Mouse (Mus musculus) midbrain, embryonic 13.5 days (tissue): ENCODE measurements at regions not wholly inside any gene's neighbourhood (a gene's known extent, or its start where the extent isn't known, plus 50 kb on each side); places are given as distances from the start of the nearest gene placed in this dataset.
A peak's percentile ranks its signal among the peaks of the same experiment; 100 is the strongest.

Experiments used
- ATAC-seq: fragments of 200-750 bp; cut with Nextera tagmentation; 2 replicates; pipeline ENCODE4 v1.8.0; 2017; ENCODE audit warnings: mild to moderate bottlenecking, moderate TSS enrichment, moderate library complexity
- H3K27ac ChIP-seq: fragments of 300-500 bp; sonication (generic); 2 replicates; pipeline ENCODE4 v1.5.1; 2015; ENCODE audit warnings: inconsistent platforms, mild to moderate bottlenecking, moderate library complexity
- H3K27me3 ChIP-seq: fragments of 300-500 bp; sonication (generic); 2 replicates; pipeline ENCODE4 v1.6.1; 2015; ENCODE audit warnings: mild to moderate bottlenecking, inconsistent platforms
- H3K36me3 ChIP-seq: fragments of 300-500 bp; sonication (generic); 2 replicates; pipeline ENCODE4 v1.6.1; 2015; ENCODE audit warnings: mild to moderate bottlenecking, inconsistent platforms
- H3K4me1 ChIP-seq: fragments of 300-500 bp; sonication (generic); replicated peaks from 2 replicates; pipeline ENCODE4 v1.6.1; 2015; ENCODE audit warnings: inconsistent platforms
- H3K4me2 ChIP-seq: fragments of 300-500 bp; sonication (generic); replicated peaks from 2 replicates; pipeline ENCODE4 v1.6.1; 2015; ENCODE audit warnings: moderate library complexity, mild to moderate bottlenecking, inconsistent platforms
- H3K4me3 ChIP-seq: fragments of 300-500 bp; sonication (generic); replicated peaks from 2 replicates; pipeline ENCODE4 v1.5.1; 2015; ENCODE audit warnings: mild to moderate bottlenecking, inconsistent platforms
- H3K9ac ChIP-seq: fragments of 300-500 bp; sonication (generic); replicated peaks from 2 replicates; pipeline ENCODE4 v1.6.1; 2015; ENCODE audit warnings: mild to moderate bottlenecking, inconsistent platforms
- H3K9me3 ChIP-seq: fragments of 300-500 bp; sonication (generic); 2 replicates; pipeline ENCODE4 v1.6.1; 2016; ENCODE audit warnings: mild to moderate bottlenecking, inconsistent platforms
- WGBS: fragments of 180-500 bp; shearing (Covaris S2); methylation state at CpG from one replicate; pipeline ENCODE4 v1.1.7; 2015; 5-methylcytosine and 5-hydroxymethylcytosine counted together

DNA sequence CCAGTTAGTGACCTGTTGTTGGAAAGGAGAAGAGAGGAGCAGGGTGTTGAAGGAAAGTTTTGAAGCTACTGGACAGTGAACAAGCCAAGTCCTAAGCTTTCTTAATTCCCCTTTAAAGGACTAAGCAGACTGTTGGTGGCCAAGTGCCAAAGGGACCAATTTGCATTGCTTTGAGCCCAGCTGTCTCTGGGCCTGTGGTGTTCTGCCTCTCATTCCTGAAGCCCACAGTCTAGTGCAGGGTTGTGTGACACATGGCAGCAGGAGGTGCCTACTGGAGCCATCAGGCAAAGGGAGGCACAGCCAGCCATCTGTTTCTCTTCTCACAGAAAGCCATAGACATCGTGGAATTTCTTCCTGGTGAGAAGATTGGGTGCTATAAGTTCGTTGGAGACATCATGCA lies 278.6 kb downstream of the Myh15 start:
- H3K27ac ChIP-seq: no peak overlapping the region

DNA sequence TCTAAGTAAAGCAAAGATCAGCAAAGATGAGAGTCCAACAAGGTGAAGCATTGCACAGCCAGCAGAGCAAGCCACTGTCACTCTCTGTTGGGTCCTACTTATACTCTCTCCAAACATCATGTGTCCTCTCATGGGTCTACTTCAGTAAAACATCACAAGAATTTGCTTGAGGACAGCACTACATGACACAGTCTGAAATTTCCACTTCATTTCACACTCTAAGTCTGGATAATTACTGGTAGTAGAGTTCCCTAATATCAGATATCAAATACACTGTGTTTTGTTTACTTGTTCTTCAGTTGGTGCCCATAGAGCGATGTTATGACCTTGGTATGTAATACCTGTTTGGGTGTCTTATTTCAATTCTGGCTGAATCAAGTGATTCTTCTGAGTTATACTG lies 280.7 kb downstream of the Myh15 start:
- Histone ChIP-seq H3K27ac (no peak overlapping the region), H3K4me2 (no peak overlapping the region), H3K4me3 (no peak overlapping the region), H3K36me3 (no peaks in the 10 kb centered on the region), H3K9ac (no peak overlapping the region), H3K9me3 (no peaks in the 10 kb centered on the region), H3K27me3 (no peaks in the 10 kb centered on the region), H3K4me1 (no peaks in the 10 kb centered on the region)
- WGBS: 98% methylated on average over 1 of the region's 1 CpGs
- ATAC-seq: no peak

More for the DNA sequence above, 278.6 kb downstream of the Myh15 start:
- WGBS: 54% methylated on average over 2 of the region's 2 CpGs
- H3K36me3 ChIP-seq: no peaks in the 10 kb centered on the region
- H3K4me2 ChIP-seq: no peak overlapping the region
- ATAC-seq: peak; percentile 56; the same call in 1 of the 2 replicates
- H3K9ac ChIP-seq: no peak overlapping the region
- no peaks in the 10 kb centered on the region for H3K4me1 ChIP-seq
- H3K4me3 ChIP-seq: no peak overlapping the region
- no peaks in the 10 kb centered on the region for H3K9me3 ChIP-seq
- no peaks in the 10 kb centered on the region for H3K27me3 ChIP-seq

DNA sequence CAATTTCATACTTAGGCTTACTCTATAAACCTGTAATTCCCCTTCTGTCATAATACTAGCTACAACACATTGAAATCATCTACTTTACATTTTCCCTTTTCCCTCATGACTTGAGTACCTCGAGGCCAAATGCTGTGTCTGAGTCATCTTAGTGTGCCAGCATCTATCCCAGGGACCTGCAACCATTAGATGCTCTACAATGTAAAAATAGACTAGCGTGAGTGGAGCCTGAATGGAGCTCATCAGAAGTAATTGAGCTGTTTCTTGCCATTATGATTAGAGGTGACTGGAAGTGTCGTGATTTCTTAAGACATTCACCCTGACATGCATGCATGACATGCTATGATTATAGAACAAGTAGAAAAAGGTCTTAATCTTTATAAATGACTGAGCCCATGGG lies 301.1 kb downstream of the Myh15 start:
- Histone ChIP-seq H3K4me3 (no peak overlapping the region), H3K4me1 (no peaks in the 10 kb centered on the region), H3K4me2 (no peak overlapping the region), H3K9ac (no peak overlapping the region), H3K9me3 (no peaks in the 10 kb centered on the region), H3K27me3 (no peaks in the 10 kb centered on the region), H3K27ac (no peak overlapping the region), H3K36me3 (no peaks in the 10 kb centered on the region)
- WGBS: 72% methylated on average over 3 of the region's 3 CpGs
- ATAC-seq: no peak

DNA sequence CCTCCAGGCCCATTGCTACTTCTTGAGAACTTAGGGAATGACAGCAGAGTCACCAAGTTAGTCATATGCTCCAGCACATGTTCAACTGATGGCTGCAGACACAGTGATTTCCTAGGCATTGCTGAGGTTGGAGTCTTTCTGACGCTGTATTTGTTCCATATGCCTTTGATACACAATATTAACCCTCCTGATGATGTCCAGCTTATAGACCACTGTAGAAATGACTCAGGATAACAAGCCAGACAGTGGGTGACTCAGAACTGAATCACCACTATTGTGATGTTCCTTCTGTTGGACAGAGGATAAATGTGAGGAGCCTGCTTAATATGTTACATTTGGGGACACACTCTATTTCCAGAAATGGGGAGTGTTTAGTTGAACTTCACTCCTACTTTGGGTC lies 304.4 kb downstream of the Myh15 start:
- H3K36me3 ChIP-seq: no peaks in the 10 kb centered on the region
- no peaks in the 10 kb centered on the region for H3K4me1 ChIP-seq
- no peak overlapping the region for H3K27ac ChIP-seq
- H3K4me2 ChIP-seq: no peak overlapping the region
- WGBS: 87% methylated on average over 1 of the region's 1 CpGs
- ATAC-seq: no peak
- H3K4me3 ChIP-seq: no peak overlapping the region
- no peaks in the 10 kb centered on the region for H3K27me3 ChIP-seq
- H3K9ac ChIP-seq: no peak overlapping the region
- H3K9me3 ChIP-seq: no peaks in the 10 kb centered on the region

DNA sequence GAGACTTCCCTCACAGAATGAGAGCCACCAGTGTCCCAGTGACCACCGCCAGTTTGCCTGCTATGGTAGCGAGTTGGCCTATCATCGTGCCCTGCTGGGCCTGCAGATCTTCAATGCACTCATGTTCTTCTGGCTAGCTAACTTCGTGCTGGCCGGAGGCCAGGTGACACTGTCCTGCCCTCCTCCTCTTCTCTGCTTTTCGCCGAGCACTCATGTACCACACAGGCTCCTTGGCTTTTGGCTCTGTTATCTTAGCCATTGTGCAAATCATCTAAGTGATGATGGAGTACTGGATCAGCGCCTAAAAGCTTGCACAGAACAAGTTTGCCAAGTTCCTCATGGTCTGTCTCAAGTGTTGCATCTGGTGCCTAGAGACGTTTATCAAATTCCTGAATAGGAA lies 312.2 kb downstream of the Myh15 start:
- Histone ChIP-seq H3K4me2 (no peak overlapping the region), H3K36me3 (no peaks in the 10 kb centered on the region), H3K4me1 (no peaks in the 10 kb centered on the region), H3K27me3 (no peaks in the 10 kb centered on the region), H3K27ac (no peak overlapping the region), H3K4me3 (no peak overlapping the region), H3K9me3 (no peaks in the 10 kb centered on the region), H3K9ac (no peak overlapping the region)
- 91% methylated on average over 9 of the region's 9 CpGs for WGBS
- no peak for ATAC-seq

DNA sequence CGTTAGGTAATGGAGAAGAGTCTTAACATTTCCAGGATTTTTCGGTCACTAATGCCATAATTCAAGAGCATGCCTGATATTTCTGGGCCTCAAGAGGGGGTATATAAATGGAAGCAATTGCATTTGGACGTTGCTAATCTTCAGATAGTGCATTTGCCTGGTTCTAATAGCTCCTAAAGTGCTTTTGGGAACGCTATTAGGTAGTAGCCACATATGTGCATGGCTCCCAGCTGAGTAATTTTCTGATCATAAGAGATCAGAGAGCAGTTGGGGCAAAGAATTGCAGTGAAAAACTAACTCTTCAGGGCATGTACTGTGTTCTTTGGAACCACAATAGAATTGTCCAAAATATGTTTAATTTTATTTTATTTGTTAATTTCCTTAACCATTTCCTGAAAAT lies 317.8 kb downstream of the Myh15 start:
- Histone ChIP-seq H3K36me3 (no peaks in the 10 kb centered on the region), H3K4me2 (no peak overlapping the region), H3K27me3 (no peaks in the 10 kb centered on the region), H3K4me1 (no peaks in the 10 kb centered on the region), H3K4me3 (no peak overlapping the region), H3K9me3 (no peaks in the 10 kb centered on the region), H3K27ac (no peak overlapping the region), H3K9ac (no peak overlapping the region)
- ATAC-seq: no peak
- WGBS: 76% methylated on average over 4 of the region's 4 CpGs

DNA sequence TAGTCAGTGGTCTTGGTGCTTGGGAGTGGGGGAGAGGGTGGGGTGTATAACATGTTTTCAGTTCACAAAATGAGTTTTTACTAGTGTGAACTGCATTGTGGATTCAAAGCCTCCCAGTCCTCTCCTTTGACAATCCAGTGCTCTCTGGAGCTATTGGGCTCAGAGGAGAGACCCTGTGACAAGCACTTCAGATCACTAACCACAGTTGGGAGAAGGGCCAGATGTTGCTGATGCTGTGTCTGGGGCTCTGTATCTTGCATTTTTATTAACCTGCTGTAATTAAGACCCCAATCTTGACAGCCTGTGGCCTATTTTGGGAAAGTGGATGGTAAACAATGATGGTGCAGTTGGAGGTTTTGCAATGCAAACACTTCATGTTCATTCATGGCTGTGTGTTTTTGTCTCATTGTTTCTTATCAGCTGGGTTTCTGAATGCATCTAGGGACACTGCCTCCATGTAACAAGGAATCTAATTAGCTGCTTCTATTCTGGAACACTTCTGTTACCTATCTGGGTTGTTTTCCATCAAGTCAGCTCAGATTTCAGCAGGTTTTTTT lies 320.0 kb upstream of the Ift57 start:
- no peak overlapping the region for H3K4me3 ChIP-seq
- no peaks in the 10 kb centered on the region for H3K4me1 ChIP-seq
- no peak overlapping the region for H3K27ac ChIP-seq
- no peaks in the 10 kb centered on the region for H3K27me3 ChIP-seq
- H3K36me3 ChIP-seq: no peaks in the 10 kb centered on the region
- H3K9ac ChIP-seq: no peak overlapping the region
- no peak overlapping the region for H3K4me2 ChIP-seq
- ATAC-seq: peak; percentile 48; the same call in 1 of the 2 replicates
- no peaks in the 10 kb centered on the region for H3K9me3 ChIP-seq

DNA sequence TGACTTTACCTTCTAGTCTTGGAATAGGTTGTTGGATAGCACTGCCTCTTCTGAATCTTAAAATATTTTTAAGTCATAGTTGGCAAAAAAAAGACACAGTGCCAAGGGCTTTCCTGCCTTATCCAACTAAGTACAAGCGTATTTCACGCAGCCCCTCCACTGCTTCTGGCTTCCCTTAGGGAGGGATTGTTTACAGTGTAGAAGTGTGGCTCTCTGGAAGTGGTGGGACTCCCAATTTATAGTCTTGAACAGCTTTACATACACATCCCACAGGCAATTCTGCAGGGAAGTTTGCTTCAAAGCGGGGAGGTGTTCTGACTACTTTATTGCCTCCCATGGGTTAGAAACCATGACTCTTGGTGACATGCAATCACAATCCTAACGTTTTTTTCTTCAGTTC lies 310.9 kb upstream of the Ift57 start:
- Histone ChIP-seq H3K4me2 (no peak overlapping the region), H3K27ac (no peak overlapping the region), H3K4me1 (no peaks in the 10 kb centered on the region), H3K9me3 (no peaks in the 10 kb centered on the region), H3K27me3 (no peaks in the 10 kb centered on the region), H3K4me3 (no peak overlapping the region), H3K36me3 (no peaks in the 10 kb centered on the region), H3K9ac (no peak overlapping the region)
- 82% methylated on average over 4 of the region's 4 CpGs for WGBS
- ATAC-seq: no peak

DNA sequence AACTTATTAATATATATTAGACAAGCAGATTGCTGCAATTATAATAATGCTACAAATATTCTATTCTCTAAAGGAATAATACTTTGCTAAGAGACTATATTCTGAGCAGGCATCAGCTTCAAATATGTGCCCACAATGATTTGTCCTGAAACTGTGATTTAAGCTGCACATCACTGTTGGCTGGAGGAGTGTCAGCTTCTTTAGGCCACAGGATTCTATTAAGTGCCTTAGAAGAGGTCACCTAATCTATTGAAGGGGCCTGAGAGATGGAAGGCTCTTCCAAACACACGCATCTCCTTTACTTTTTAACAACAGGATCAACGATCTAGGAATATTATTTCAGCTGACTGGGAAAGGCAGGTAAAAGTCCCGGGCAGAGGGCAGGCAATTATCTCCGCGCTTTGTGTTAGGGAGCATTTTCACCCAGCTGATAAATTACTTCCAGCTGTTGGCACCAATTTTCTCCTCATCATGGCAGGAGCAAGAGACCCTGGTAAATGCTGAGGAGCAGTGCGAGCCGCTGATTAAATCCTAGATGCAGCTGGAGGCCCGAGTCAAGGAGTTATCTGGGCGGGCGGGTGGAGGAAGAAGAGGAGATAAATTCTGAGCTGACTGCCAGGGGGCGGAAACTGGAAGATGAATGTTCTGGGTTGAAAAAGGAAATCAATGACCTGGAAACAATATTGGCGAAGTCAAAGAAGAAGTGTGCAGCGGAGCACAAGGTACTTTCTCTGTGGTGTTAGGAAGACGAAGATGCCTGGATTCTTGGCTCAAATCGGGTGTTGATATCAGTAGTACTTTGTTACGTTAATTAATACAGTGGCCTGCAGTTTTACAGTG lies 290.9 kb upstream of the Ift57 start:
- WGBS: 49% methylated on average over 16 of the region's 16 CpGs
- peak overlapping the region; percentile 14 for H3K4me2 ChIP-seq
- peak overlapping the region; percentile 53 for H3K27ac ChIP-seq
- H3K4me1 ChIP-seq: peaks cover 10% of the 10 kb centered on the region; the same call in 1 of the 2 replicates
- no peaks in the 10 kb centered on the region for H3K27me3 ChIP-seq
- H3K4me3 ChIP-seq: no peak overlapping the region
- H3K9me3 ChIP-seq: no peaks in the 10 kb centered on the region
- H3K36me3 ChIP-seq: no peaks in the 10 kb centered on the region
- H3K9ac ChIP-seq: no peak overlapping the region
- ATAC-seq: peak; percentile 87

DNA sequence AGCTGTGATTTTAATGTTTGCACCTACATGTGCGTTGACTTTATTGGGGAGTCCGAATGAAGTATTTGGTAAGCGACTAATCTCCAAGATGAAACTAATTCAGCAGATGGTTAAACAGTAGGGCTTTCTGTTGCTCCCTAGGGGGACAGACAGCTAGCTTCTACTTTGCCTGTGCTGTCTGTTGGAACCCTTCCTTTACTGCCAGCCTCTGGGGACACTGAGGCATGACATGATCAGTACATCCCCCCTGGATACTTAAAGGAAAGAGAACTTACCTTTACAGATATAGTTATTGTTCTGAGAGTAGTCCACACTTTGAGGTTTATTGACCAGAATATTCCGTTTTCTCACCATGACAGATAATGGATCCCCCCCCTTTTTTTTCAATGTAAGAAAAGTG lies 289.8 kb upstream of the Ift57 start:
- Histone ChIP-seq H3K36me3 (no peaks in the 10 kb centered on the region), H3K4me1 (peaks cover 10% of the 10 kb centered on the region; the same call in 1 of the 2 replicates), H3K4me2 (no peak overlapping the region), H3K9ac (no peak overlapping the region), H3K27ac (no peak overlapping the region), H3K4me3 (no peak overlapping the region), H3K27me3 (no peaks in the 10 kb centered on the region), H3K9me3 (no peaks in the 10 kb centered on the region)
- ATAC-seq: no peak
- WGBS: 90% methylated on average over 4 of the region's 4 CpGs

DNA sequence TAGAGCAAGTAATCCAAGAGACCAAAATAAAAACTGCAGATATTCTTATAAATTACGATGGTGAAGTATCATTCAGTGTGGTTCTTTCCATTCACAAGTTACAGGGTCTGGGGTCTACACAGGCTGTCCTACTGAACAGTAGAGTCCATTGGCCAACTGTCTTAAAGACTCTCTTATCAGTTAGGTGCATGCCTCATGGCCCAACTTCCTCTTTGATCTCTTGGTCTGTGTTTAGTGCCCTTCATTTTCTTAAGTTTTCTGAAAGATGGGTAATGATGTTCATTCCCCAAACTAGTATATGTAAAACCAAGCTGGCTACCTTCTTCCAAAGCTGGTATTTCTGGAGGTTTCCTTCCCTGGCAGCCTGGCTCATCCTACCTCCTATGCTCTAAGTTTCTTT lies 268.7 kb upstream of the Ift57 start:
- Histone ChIP-seq H3K9me3 (no peaks in the 10 kb centered on the region), H3K4me2 (no peak overlapping the region), H3K4me1 (no peaks in the 10 kb centered on the region), H3K27ac (no peak overlapping the region), H3K4me3 (no peak overlapping the region), H3K9ac (no peak overlapping the region), H3K36me3 (no peaks in the 10 kb centered on the region), H3K27me3 (no peaks in the 10 kb centered on the region)
- no peak for ATAC-seq
- 94% methylated on average over 1 of the region's 1 CpGs for WGBS

DNA sequence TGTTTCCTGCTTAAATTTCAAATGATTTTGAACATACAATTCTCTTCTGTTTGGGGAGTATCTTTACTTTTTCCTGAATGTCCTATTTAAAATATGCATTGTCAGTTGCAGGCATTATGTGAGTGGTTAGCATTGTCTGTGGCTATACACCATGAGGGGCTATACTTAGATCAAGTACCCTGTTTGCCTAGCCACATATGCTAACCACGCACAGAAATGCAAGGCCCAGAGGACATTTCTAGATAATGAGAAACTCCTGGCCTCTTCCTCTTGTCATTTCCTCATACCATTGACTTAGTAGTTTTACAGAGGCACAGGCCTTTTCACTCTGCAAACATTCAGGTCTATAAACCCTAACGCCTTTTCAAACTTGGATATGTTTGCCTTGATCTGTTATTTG lies 267.1 kb upstream of the Ift57 start:
- 85% methylated on average over 2 of the region's 2 CpGs for WGBS

DNA sequence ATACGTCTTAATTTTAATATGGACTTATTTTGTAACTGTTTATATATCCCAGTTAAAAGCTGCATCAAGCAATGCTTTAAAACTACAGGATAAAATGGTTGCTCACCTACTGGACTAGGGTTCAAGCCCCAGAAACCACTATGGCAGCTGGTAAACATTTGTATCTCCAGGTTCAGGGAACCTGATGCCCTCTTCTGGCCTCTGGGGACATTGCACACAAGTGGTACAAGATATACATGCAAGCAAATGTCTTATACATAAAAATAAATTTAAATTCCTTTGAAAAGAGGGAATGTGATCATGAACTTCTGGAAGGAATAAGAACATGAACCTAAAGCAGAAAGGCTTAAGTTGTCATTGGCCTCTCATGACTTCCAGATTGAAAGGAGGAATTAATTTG lies 257.8 kb upstream of the Ift57 start:
- 73% methylated on average over 1 of the region's 1 CpGs for WGBS

More for the DNA sequence above, 267.1 kb upstream of the Ift57 start:
- no peaks in the 10 kb centered on the region for H3K9me3 ChIP-seq
- no peak overlapping the region for H3K4me2 ChIP-seq
- H3K36me3 ChIP-seq: no peaks in the 10 kb centered on the region
- H3K27me3 ChIP-seq: no peaks in the 10 kb centered on the region
- H3K9ac ChIP-seq: no peak overlapping the region
- no peak overlapping the region for H3K27ac ChIP-seq
- ATAC-seq: no peak
- no peak overlapping the region for H3K4me3 ChIP-seq
- H3K4me1 ChIP-seq: no peaks in the 10 kb centered on the region

More for the DNA sequence above, 257.8 kb upstream of the Ift57 start:
- no peaks in the 10 kb centered on the region for H3K27me3 ChIP-seq
- no peaks in the 10 kb centered on the region for H3K4me1 ChIP-seq
- no peak overlapping the region for H3K27ac ChIP-seq
- H3K36me3 ChIP-seq: no peaks in the 10 kb centered on the region
- no peak overlapping the region for H3K4me2 ChIP-seq
- H3K4me3 ChIP-seq: no peak overlapping the region
- H3K9me3 ChIP-seq: no peaks in the 10 kb centered on the region
- no peak overlapping the region for H3K9ac ChIP-seq
- no peak for ATAC-seq
